Mouse (Mus musculus): ENCODE measurements at regions not wholly inside any gene's neighbourhood (a gene's known extent, or its start where the extent isn't known, plus 50 kb on each side); places are given as distances from the start of the nearest gene placed in this dataset.

- WGBS, result 69% methylated on average over 10 of the region's 10 CpGs
- DNase-seq (ENCODE audit: low spot score), result no peak
- no peak overlapping the region for H3K4me2 ChIP-seq (ENCODE audit: low read length)
Measured at GRCm38 (mm10) chr8:35300881-35301521, 464.6 kb upstream of the Gm19410 start.

GRCm38 (mm10) chr8:35302856-35303255 is 462.7 kb upstream of the Gm19410 start:
- Histone ChIP-seq H3K4me2 (ENCODE audit: low read length) (no peak overlapping the region), H3K9ac (ENCODE audit: low read depth, low read length) (no peak overlapping the region), H3K4me3 (replicated peaks; ENCODE audit: low read depth, low read length) (no peak overlapping the region), H3K36me3 (ENCODE audit: insufficient read depth, low read length) (no peaks in the 10 kb centered on the region), H3K4me1 (replicated peaks; ENCODE audit: insufficient read depth, low read length) (no peaks in the 10 kb centered on the region), H3K27me3 (ENCODE audit: insufficient read depth, low read length) (no peaks in the 10 kb centered on the region), H3K27ac (no peak overlapping the region), H3K9me3 (replicated peaks; ENCODE audit: low read length) (no peaks in the 10 kb centered on the region)
- 89% methylated on average over 7 of the region's 7 CpGs for WGBS
- no peak for DNase-seq (ENCODE audit: low spot score)
- no peak for TF ChIP-seq CTCF (IDR thresholded peaks at IDR 0.05; ENCODE audit: low read depth)
- ATAC-seq (replicated peaks; ENCODE audit: low FRiP score, low read depth), result no peak

More at GRCm38 (mm10) chr8:35300881-35301521, 464.6 kb upstream of the Gm19410 start:
- no peaks in the 10 kb centered on the region for H3K27me3 ChIP-seq (ENCODE audit: insufficient read depth, low read length)
- H3K4me1 ChIP-seq (replicated peaks; ENCODE audit: insufficient read depth, low read length), result no peaks in the 10 kb centered on the region
- no peak for TF ChIP-seq CTCF (IDR thresholded peaks at IDR 0.05; ENCODE audit: low read depth)
- H3K4me3 ChIP-seq (replicated peaks; ENCODE audit: low read depth, low read length), result no peak overlapping the region
- no peak for ATAC-seq (replicated peaks; ENCODE audit: low FRiP score, low read depth)
- no peak overlapping the region for H3K9ac ChIP-seq (ENCODE audit: low read depth, low read length)
- no peaks in the 10 kb centered on the region for H3K36me3 ChIP-seq (ENCODE audit: insufficient read depth, low read length)
- H3K9me3 ChIP-seq (replicated peaks; ENCODE audit: low read length), result no peaks in the 10 kb centered on the region
- no peak overlapping the region for H3K27ac ChIP-seq

DNA sequence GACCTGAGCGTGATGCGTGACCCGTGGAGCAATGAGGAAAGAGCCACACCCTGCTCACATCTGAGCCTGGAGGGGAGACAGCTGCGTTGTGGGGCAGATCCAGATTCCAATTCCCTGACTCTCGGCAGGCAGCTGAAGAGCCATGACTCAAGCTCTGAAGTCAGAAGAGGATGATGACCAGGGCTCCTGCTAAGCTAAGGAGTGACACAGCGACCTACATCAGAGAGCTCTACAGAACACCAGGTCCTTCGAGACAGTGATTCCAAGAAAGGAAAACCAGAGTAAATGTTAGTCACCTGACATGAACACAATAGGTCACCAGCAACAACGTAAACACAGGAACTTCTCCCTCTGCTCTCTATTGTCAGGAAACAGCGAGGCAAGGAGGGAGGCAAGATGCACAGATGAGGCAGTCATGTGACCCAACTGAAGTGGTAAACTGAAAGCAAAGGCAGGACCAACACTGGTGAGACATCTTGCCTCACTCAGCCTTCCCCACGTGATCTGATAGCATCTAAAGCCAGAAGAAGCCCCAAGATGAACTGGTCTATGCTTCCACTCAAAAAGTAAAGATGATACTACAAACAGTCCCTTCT is 444.2 kb upstream of the Gm19410 start:
- H3K4me3 ChIP-seq (replicated peaks; ENCODE audit: low read depth, low read length), result no peak overlapping the region
- no peak overlapping the region for H3K4me2 ChIP-seq (ENCODE audit: low read length)
- no peaks in the 10 kb centered on the region for H3K27me3 ChIP-seq (ENCODE audit: insufficient read depth, low read length)
- no peak for ATAC-seq (replicated peaks; ENCODE audit: low FRiP score, low read depth)
- WGBS, result 82% methylated on average over 10 of the region's 10 CpGs
- no peaks in the 10 kb centered on the region for H3K9me3 ChIP-seq (replicated peaks; ENCODE audit: low read length)
- H3K9ac ChIP-seq (ENCODE audit: low read depth, low read length), result no peak overlapping the region
- no peak for TF ChIP-seq CTCF (IDR thresholded peaks at IDR 0.05; ENCODE audit: low read depth)
- no peaks in the 10 kb centered on the region for H3K36me3 ChIP-seq (ENCODE audit: insufficient read depth, low read length)
- no peak overlapping the region for H3K27ac ChIP-seq
- no peak for DNase-seq (ENCODE audit: low spot score)
- H3K4me1 ChIP-seq (replicated peaks; ENCODE audit: insufficient read depth, low read length), result no peaks in the 10 kb centered on the region

GRCm38 (mm10) chr8:35323180-35323975 is 442.2 kb upstream of the Gm19410 start:
- 35% methylated on average over 15 of the region's 15 CpGs for WGBS
- no peaks in the 10 kb centered on the region for H3K36me3 ChIP-seq (ENCODE audit: insufficient read depth, low read length)
- ATAC-seq (replicated peaks; ENCODE audit: low FRiP score, low read depth), result no peak
- H3K9ac ChIP-seq (ENCODE audit: low read depth, low read length), result no peak overlapping the region
- TF ChIP-seq CTCF (IDR thresholded peaks at IDR 0.05; ENCODE audit: low read depth), result no peak
- H3K4me3 ChIP-seq (replicated peaks; ENCODE audit: low read depth, low read length), result no peak overlapping the region
- no peaks in the 10 kb centered on the region for H3K4me1 ChIP-seq (replicated peaks; ENCODE audit: insufficient read depth, low read length)
- H3K4me2 ChIP-seq (ENCODE audit: low read length), result no peak overlapping the region
- no peak for DNase-seq (ENCODE audit: low spot score)
- no peak overlapping the region for H3K27ac ChIP-seq
- no peaks in the 10 kb centered on the region for H3K27me3 ChIP-seq (ENCODE audit: insufficient read depth, low read length)
- no peaks in the 10 kb centered on the region for H3K9me3 ChIP-seq (replicated peaks; ENCODE audit: low read length)
